In the genomic region with DNA sequence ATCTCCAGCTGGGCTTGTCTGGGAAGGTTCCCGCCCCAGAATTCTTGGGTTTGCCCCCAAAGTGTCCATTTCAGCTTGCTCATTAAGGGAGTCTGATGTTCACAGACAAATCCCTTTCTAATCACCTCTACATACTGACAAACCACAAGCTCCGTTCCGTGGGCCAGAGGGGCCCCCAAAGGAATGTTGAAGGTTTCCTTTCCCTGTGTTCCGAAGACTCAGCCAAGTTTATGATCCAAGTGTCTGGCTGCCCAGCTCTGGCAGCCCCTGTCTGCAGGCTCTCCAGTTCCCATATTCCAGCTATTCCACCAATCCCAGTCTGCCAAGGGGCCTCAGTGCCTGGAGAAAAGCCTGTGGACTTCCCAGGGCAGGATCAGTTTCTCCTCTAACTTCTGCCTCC, we compare ENCODE assay signal across 20 mouse cellular contexts. TPM values are rescaled to one million over a fixed set of nuclear protein-coding genes. Genes with fewer than 3 reads are reported as not detected.
A peak's percentile ranks its signal among the peaks of the same experiment; 100 is the strongest.
DNase-seq lines count a peak whose midpoint lies in the region; ATAC-seq lines count a peak whose summit lies in the region.
"Had no signal": no experiment of that assay in that cellular context is flagged by ENCODE, and none has a peak within 500 bp of the region (broad histone marks: within the 10 kb centered on the region; RNA-seq: fewer than 3 reads in every experiment).

No protein-coding gene starts in this region.

- no peaks in the 10 kb centered on the region for H3K9me3 ChIP-seq in heart, embryonic 15.5 days (replicated peaks)
- H3K9me3 ChIP-seq in lung, embryonic 16.5 days (ENCODE audit: control insufficient read depth, low read length): no peaks in the 10 kb centered on the region
- H3K9me3 ChIP-seq in limb, embryonic 15.5 days: no peaks in the 10 kb centered on the region
- no peaks in the 10 kb centered on the region for H3K9me3 ChIP-seq in hindbrain, embryonic 11.5 days (ENCODE audit: control insufficient read depth, low read length)
- H3K9me3 ChIP-seq: forebrain, embryonic 15.5 days; heart, embryonic 10.5 days had no signal

- H3K27ac ChIP-seq in heart, embryonic 15.5 days: 0 out of 2 replicates have a peak overlapping the region, but pooled peaks have one; percentile 16
- H3K27ac ChIP-seq in lung, embryonic 16.5 days (ENCODE audit: low read length): no peak overlapping the region
- peak overlapping the region; percentile 69 for H3K27ac ChIP-seq in limb, embryonic 15.5 days
- no peak overlapping the region for H3K27ac ChIP-seq in hindbrain, embryonic 11.5 days (ENCODE audit: low read depth, low read length)
- H3K27ac ChIP-seq: forebrain, embryonic 15.5 days; heart, embryonic 10.5 days; hindbrain, embryonic 14.5 days had no signal

- peaks cover 9% of the 10 kb centered on the region for H3K27me3 ChIP-seq in heart, embryonic 15.5 days
- no peaks in the 10 kb centered on the region for H3K27me3 ChIP-seq in lung, embryonic 16.5 days (ENCODE audit: control insufficient read depth, insufficient read depth, low read depth, low read length)
- 0 out of 2 replicates have a peak, but pooled peaks cover 8% of the 10 kb centered on the region for H3K27me3 ChIP-seq in limb, embryonic 15.5 days
- H3K27me3 ChIP-seq in hindbrain, embryonic 11.5 days (ENCODE audit: control insufficient read depth, insufficient read depth, low read length): no peaks in the 10 kb centered on the region
- H3K27me3 ChIP-seq: forebrain, embryonic 15.5 days had no signal

- H3K4me1 ChIP-seq in heart, embryonic 15.5 days (replicated peaks): no peaks in the 10 kb centered on the region; the same call in 1 of the 2 replicates
- H3K4me1 ChIP-seq in lung, embryonic 16.5 days (replicated peaks; ENCODE audit: control insufficient read depth, insufficient read depth, low read length): no peaks in the 10 kb centered on the region
- peaks cover 17% of the 10 kb centered on the region for H3K4me1 ChIP-seq in limb, embryonic 15.5 days
- no peaks in the 10 kb centered on the region for H3K4me1 ChIP-seq in hindbrain, embryonic 11.5 days (replicated peaks; ENCODE audit: control insufficient read depth, insufficient read depth, low read length)
- H3K4me1 ChIP-seq: forebrain, embryonic 15.5 days; heart, embryonic 10.5 days had no signal

- ATAC-seq in heart, embryonic 15.5 days (replicated peaks; ENCODE audit: insufficient number of reproducible peaks, insufficient read depth, low FRiP score, low read depth): no peak
- 0 out of 2 replicates have a peak, but pooled peaks have one; percentile 8 for ATAC-seq in lung, embryonic 16.5 days (ENCODE audit: low read depth)
- 0 out of 2 replicates have a peak, but pooled peaks have one; percentile 61 for ATAC-seq in limb, embryonic 15.5 days (ENCODE audit: insufficient number of reproducible peaks, low FRiP score, low TSS enrichment, low read depth)
- ATAC-seq in hindbrain, embryonic 11.5 days (ENCODE audit: low FRiP score): no peak
- ATAC-seq: forebrain, embryonic 15.5 days had no signal

- H3K4me2 ChIP-seq in heart, embryonic 15.5 days: no peak overlapping the region
- H3K4me2 ChIP-seq in lung, embryonic 16.5 days (ENCODE audit: low read depth, low read length): no peak overlapping the region
- H3K4me2 ChIP-seq in limb, embryonic 15.5 days: no peak overlapping the region
- no peak overlapping the region for H3K4me2 ChIP-seq in hindbrain, embryonic 11.5 days (replicated peaks; ENCODE audit: low read depth, low read length)
- H3K4me2 ChIP-seq: forebrain, embryonic 15.5 days; hindbrain, embryonic 14.5 days had no signal

- no peak overlapping the region for H3K4me3 ChIP-seq in heart, embryonic 15.5 days
- H3K4me3 ChIP-seq in lung, embryonic 16.5 days (ENCODE audit: low read length): no peak overlapping the region
- no peak overlapping the region for H3K4me3 ChIP-seq in limb, embryonic 15.5 days
- H3K4me3 ChIP-seq in hindbrain, embryonic 11.5 days (ENCODE audit: low read depth, low read length): no peak overlapping the region
- H3K4me3 ChIP-seq: forebrain, embryonic 15.5 days; heart, embryonic 10.5 days had no signal

- WGBS in heart, embryonic 15.5 days: 35% methylated on average over 4 of the region's 4 CpGs
- 28% methylated on average over 4 of the region's 4 CpGs for WGBS in lung, embryonic 16.5 days
- 15% methylated on average over 4 of the region's 4 CpGs for WGBS in limb, embryonic 15.5 days
- 80% methylated on average over 4 of the region's 4 CpGs for WGBS in hindbrain, embryonic 11.5 days

- DNase-seq in heart, adult 18-20 months: no peak
- no peak for DNase-seq in lung, postnatal 25 days (ENCODE audit: low spot score)
- DNase-seq in layer of hippocampus, adult 9-11 months: no peak
- no peak for DNase-seq in hindbrain, embryonic 11.5 days (ENCODE audit: low spot score)
- DNase-seq: adrenal gland, adult 2 months; cerebellum, adult 11-12 months; cerebellum, adult 9-10 months; cerebellum, postnatal 25 days; gastrocnemius, postnatal 36 days; heart, adult 11 months; heart, postnatal 14 days had no signal

- 0 out of 2 replicates have a peak overlapping the region, but pooled peaks have one; percentile 2 for H3K9ac ChIP-seq in heart, embryonic 15.5 days
- H3K9ac ChIP-seq in lung, embryonic 16.5 days (ENCODE audit: low read length): no peak overlapping the region
- H3K9ac ChIP-seq in limb, embryonic 15.5 days: no peak overlapping the region
- H3K9ac ChIP-seq in hindbrain, embryonic 11.5 days (ENCODE audit: low read depth, low read length): no peak overlapping the region
- H3K9ac ChIP-seq: forebrain, embryonic 15.5 days; hindbrain, embryonic 14.5 days had no signal

- H3K36me3 ChIP-seq in heart, embryonic 15.5 days: no peaks in the 10 kb centered on the region
- peaks cover 5% of the 10 kb centered on the region; the same call in 1 of the 2 replicates for H3K36me3 ChIP-seq in lung, embryonic 16.5 days (ENCODE audit: control insufficient read depth, insufficient read depth, low read length)
- H3K36me3 ChIP-seq in limb, embryonic 15.5 days: peaks cover 66% of the 10 kb centered on the region
- H3K36me3 ChIP-seq in hindbrain, embryonic 11.5 days (ENCODE audit: control insufficient read depth, insufficient read depth, low read length): no peaks in the 10 kb centered on the region
- H3K36me3 ChIP-seq: forebrain, embryonic 15.5 days; heart, embryonic 10.5 days had no signal

RNA-seq across cellular contexts. Expression of gene Eln, which starts 27.1 kb away (rescaled TPM):
- polyA plus RNA-seq in heart, embryonic 15.5 days (2015; fragmentation: Nextera tagmentation; extraction: Ambion mirVana): 683 and 1,118 TPM in 2 replicates
- 10 to 100 TPM; 26.0 to 26.7 TPM for total RNA-seq in heart, adult 18-20 months (2021)
- 570 and 624 TPM in 2 replicates for polyA plus RNA-seq in lung, embryonic 16.5 days (2015; fragmentation: Nextera tagmentation; extraction: Ambion mirVana)
- 178 and 206 TPM in 2 replicates for polyA plus RNA-seq in limb, embryonic 15.5 days (2015; fragmentation: Nextera tagmentation; extraction: Ambion mirVana)
- polyA plus RNA-seq in hindbrain, embryonic 11.5 days (2014; fragmentation: Nextera tagmentation; extraction: Ambion mirVana): 1.7 and 1.8 TPM in 2 replicates
- total RNA-seq: hematopoietic stem cell, adult 5-6 weeks; MEL had no signal
- polyA plus RNA-seq: C2C12 had no signal

RNA-seq across cellular contexts. Expression of gene Limk1, which starts 31.7 kb away (rescaled TPM):
- 3.3 and 5.4 TPM in 2 replicates for polyA plus RNA-seq in heart, embryonic 15.5 days (2015; fragmentation: Nextera tagmentation; extraction: Ambion mirVana)
- 1 to 10 TPM; 4.3 to 5.1 TPM for total RNA-seq in heart, adult 18-20 months (2021)
- 8.3 and 9.1 TPM in 2 replicates for polyA plus RNA-seq in lung, embryonic 16.5 days (2015; fragmentation: Nextera tagmentation; extraction: Ambion mirVana)
- polyA plus RNA-seq in limb, embryonic 15.5 days (2015; fragmentation: Nextera tagmentation; extraction: Ambion mirVana): 4.7 and 7.0 TPM in 2 replicates
- polyA plus RNA-seq in hindbrain, embryonic 11.5 days (2014; fragmentation: Nextera tagmentation; extraction: Ambion mirVana): 12.4 and 14.7 TPM in 2 replicates

Comparison
In these comparisons a context has a peak if more than half of its experiments do, and no peak if none do; other contexts are left out.
1. ATAC-seq: peak in lung, embryonic 16.5 days (single experiment) and limb, embryonic 15.5 days (single experiment); none in heart, embryonic 15.5 days (single experiment) and hindbrain, embryonic 11.5 days (single experiment).
2. H3K27ac ChIP-seq: peak in heart, embryonic 15.5 days (single experiment) and limb, embryonic 15.5 days (single experiment); none in lung, embryonic 16.5 days (single experiment) and hindbrain, embryonic 11.5 days (single experiment).
3. RNA of gene Eln, which starts 27.1 kb away (polyA plus RNA-seq): 683 to 1,118 TPM in heart, embryonic 15.5 days, 570 to 624 TPM in lung, embryonic 16.5 days and 178 to 206 TPM in limb, embryonic 15.5 days; 1.7 to 1.8 TPM in hindbrain, embryonic 11.5 days; every median in the first group is over 10 times any median in the second.